Mouse (Mus musculus) liver, embryonic 16.5 days (tissue): ENCODE results near the gene Pik3r1. TPM values are rescaled to one million over a fixed set of nuclear protein-coding genes. Genes with fewer than 3 reads are reported as not detected.
A peak's percentile ranks its signal among the peaks of the same experiment; 100 is the strongest.

Experiments
- ATAC-seq: fragments of 200-750 bp; cut with Nextera tagmentation; 2 replicates; pipeline ENCODE4 v1.8.0; 2017; ENCODE audit warnings: low read depth, mild to moderate bottlenecking, moderate number of reproducible peaks, moderate library complexity
- H3K27ac ChIP-seq: fragments of 300-500 bp; sonication (generic); 2 replicates; pipeline ENCODE4 v1.5.1; 2014; ENCODE audit warnings: mild to moderate bottlenecking, low read length
- H3K27me3 ChIP-seq: fragments of 300-500 bp; sonication (generic); 2 replicates; pipeline ENCODE4 v1.6.1; 2014; ENCODE audit warnings: low read depth, low read length, mixed read lengths; ENCODE audit not compliant: control insufficient read depth, insufficient read depth
- H3K36me3 ChIP-seq: fragments of 300-500 bp; sonication (generic); 2 replicates; pipeline ENCODE4 v1.6.1; 2014; ENCODE audit warnings: mild to moderate bottlenecking; ENCODE audit not compliant: control insufficient read depth, insufficient read depth
- H3K4me1 ChIP-seq: fragments of 300-500 bp; sonication (generic); 2 replicates; pipeline ENCODE4 v1.6.1; 2014; ENCODE audit warnings: low read depth, low read length, mixed read lengths; ENCODE audit not compliant: control insufficient read depth
- H3K4me2 ChIP-seq: fragments of 300-500 bp; sonication (generic); 2 replicates; pipeline ENCODE4 v1.6.1; 2014; ENCODE audit warnings: low read depth, low read length, mixed read lengths
- H3K4me3 ChIP-seq: fragments of 300-500 bp; sonication (generic); 2 replicates; pipeline ENCODE4 v1.5.1; 2014; ENCODE audit warnings: low read depth, mild to moderate bottlenecking, low read length
- H3K9ac ChIP-seq: fragments of 300-500 bp; sonication (generic); 2 replicates; pipeline ENCODE4 v1.6.1; 2014; ENCODE audit warnings: low read depth, low read length
- H3K9me3 ChIP-seq: fragments of 300-500 bp; sonication (generic); replicated peaks from 2 replicates; pipeline ENCODE4 v1.6.1; 2016; ENCODE audit warnings: low read length; ENCODE audit not compliant: control insufficient read depth
- WGBS: fragments of 180-500 bp; shearing (Covaris S2); extraction: QIAGEN DNeasy Blood & Tissue Kit; methylation state at CpG from one replicate; pipeline ENCODE4 v1.1.7; 2014; ENCODE audit not compliant: insufficient replicate concordance; 5-methylcytosine and 5-hydroxymethylcytosine counted together
- polyA plus RNA-seq: library from polyadenylated mRNA; unstranded; fragments of >200 nt; fragmentation: Nextera tagmentation; extraction: Ambion mirVana; gene quantifications from 2 replicates; pipeline ENCODE4 v1.2.1, GENCODE M21; 2015

The Pik3r1 gene
- polyA plus RNA-seq, 1 experiment from 2014 or later, result 18.6 TPM

- no peak overlapping the region for H3K4me2 ChIP-seq
- H3K9ac ChIP-seq, result no peak overlapping the region
- 61% methylated on average over 5 of the region's 5 CpGs for WGBS
- H3K36me3 ChIP-seq, result no peaks in the 10 kb centered on the region
- no peaks in the 10 kb centered on the region for H3K27me3 ChIP-seq
- H3K27ac ChIP-seq, result no peak overlapping the region
- no peaks in the 10 kb centered on the region for H3K9me3 ChIP-seq
- H3K4me1 ChIP-seq, result peaks cover 25% of the 10 kb centered on the region
- H3K4me3 ChIP-seq, result no peak overlapping the region
- no peak for ATAC-seq
Measured at GRCm38 (mm10) chr13:101697966-101698365, 70.1 kb downstream of the Pik3r1 start.

GRCm38 (mm10) chr13:101697461-101697860, 70.6 kb downstream of the Pik3r1 start:
- H3K4me2 ChIP-seq, result no peak overlapping the region
- no peaks in the 10 kb centered on the region for H3K27me3 ChIP-seq
- H3K4me3 ChIP-seq, result no peak overlapping the region
- peaks cover 28% of the 10 kb centered on the region for H3K4me1 ChIP-seq
- H3K9ac ChIP-seq, result no peak overlapping the region
- H3K27ac ChIP-seq, result no peak overlapping the region
- no peaks in the 10 kb centered on the region for H3K36me3 ChIP-seq
- 69% methylated on average over 5 of the region's 5 CpGs for WGBS
- ATAC-seq, result no peak
- H3K9me3 ChIP-seq, result no peaks in the 10 kb centered on the region

- H3K4me2 ChIP-seq, result no peak overlapping the region
- H3K36me3 ChIP-seq, result no peaks in the 10 kb centered on the region
- no peaks in the 10 kb centered on the region for H3K27me3 ChIP-seq
- 54% methylated on average over 7 of the region's 7 CpGs for WGBS
- H3K9me3 ChIP-seq, result no peaks in the 10 kb centered on the region
- no peak overlapping the region for H3K9ac ChIP-seq
- no peak for ATAC-seq
- H3K4me1 ChIP-seq, result peaks cover 28% of the 10 kb centered on the region
- no peak overlapping the region for H3K4me3 ChIP-seq
- H3K27ac ChIP-seq, result no peak overlapping the region
Measured at GRCm38 (mm10) chr13:101696827-101697226, 71.2 kb downstream of the Pik3r1 start.

GRCm38 (mm10) chr13:101696316-101696715, 71.7 kb downstream of the Pik3r1 start:
- H3K4me3 ChIP-seq, result no peak overlapping the region
- WGBS, result 51% methylated on average over 3 of the region's 3 CpGs
- no peaks in the 10 kb centered on the region for H3K9me3 ChIP-seq
- H3K27me3 ChIP-seq, result no peaks in the 10 kb centered on the region
- H3K27ac ChIP-seq, result no peak overlapping the region
- no peaks in the 10 kb centered on the region for H3K36me3 ChIP-seq
- H3K9ac ChIP-seq, result no peak overlapping the region
- 0 out of 2 replicates have a peak overlapping the region, but pooled peaks have one; percentile 10 for H3K4me2 ChIP-seq
- peaks cover 28% of the 10 kb centered on the region for H3K4me1 ChIP-seq
- no peak for ATAC-seq

GRCm38 (mm10) chr13:101695876-101696275, 72.1 kb downstream of the Pik3r1 start:
- WGBS, result 4% methylated on average over 7 of the region's 7 CpGs
- Histone ChIP-seq H3K9me3 (no peaks in the 10 kb centered on the region), H3K36me3 (no peaks in the 10 kb centered on the region), H3K27me3 (no peaks in the 10 kb centered on the region), H3K4me2 (0 out of 2 replicates have a peak overlapping the region, but pooled peaks have one; percentile 10), H3K4me1 (peaks cover 30% of the 10 kb centered on the region), H3K27ac (no peak overlapping the region; the same call in 1 of the 2 replicates), H3K4me3 (no peak overlapping the region), H3K9ac (no peak overlapping the region)
- no peak for ATAC-seq

GRCm38 (mm10) chr13:101694496-101695251, 73.3 kb downstream of the Pik3r1 start:
- H3K27ac ChIP-seq, result peak overlapping the region; percentile 94
- H3K4me1 ChIP-seq, result peaks cover 35% of the 10 kb centered on the region
- peak overlapping the region; percentile 89 for H3K9ac ChIP-seq
- 0 out of 2 replicates have a peak, but pooled peaks cover 4% of the 10 kb centered on the region for H3K36me3 ChIP-seq
- ATAC-seq, result peak; percentile 28
- H3K4me3 ChIP-seq, result peak overlapping the region; percentile 83
- no peaks in the 10 kb centered on the region for H3K27me3 ChIP-seq
- WGBS, result 3% methylated on average over 48 of the region's 48 CpGs
- peak overlapping the region; percentile 96 for H3K4me2 ChIP-seq
- H3K9me3 ChIP-seq, result no peaks in the 10 kb centered on the region

GRCm38 (mm10) chr13:101693967-101694495, 74.0 kb downstream of the Pik3r1 start:
- H3K4me1 ChIP-seq, result peaks cover 35% of the 10 kb centered on the region
- H3K4me3 ChIP-seq, result peak overlapping the region; percentile 83
- H3K4me2 ChIP-seq, result peak overlapping the region; percentile 96
- peak overlapping the region; percentile 94 for H3K27ac ChIP-seq
- no peaks in the 10 kb centered on the region for H3K9me3 ChIP-seq
- peak; percentile 88 for ATAC-seq
- H3K36me3 ChIP-seq, result peaks cover 7% of the 10 kb centered on the region
- under 1% methylated on average over 12 of the region's 12 CpGs for WGBS
- no peaks in the 10 kb centered on the region for H3K27me3 ChIP-seq
- H3K9ac ChIP-seq, result peak overlapping the region; percentile 89

GRCm38 (mm10) chr13:101692866-101693691, 74.9 kb downstream of the Pik3r1 start:
- Histone ChIP-seq H3K4me2 (peak overlapping the region; percentile 96), H3K36me3 (peaks cover 15% of the 10 kb centered on the region), H3K9ac (peak overlapping the region; percentile 89), H3K27ac (peak overlapping the region; percentile 94), H3K27me3 (no peaks in the 10 kb centered on the region), H3K4me3 (peak overlapping the region; percentile 83), H3K4me1 (peaks cover 35% of the 10 kb centered on the region), H3K9me3 (no peaks in the 10 kb centered on the region)
- no peak for ATAC-seq
- 46% methylated on average over 7 of the region's 7 CpGs for WGBS
